Mouse (Mus musculus): ENCODE data around the gene Gm11437. TPM values are rescaled to one million over a fixed set of nuclear protein-coding genes. Genes with fewer than 3 reads are reported as not detected.

The Gm11437 gene
- polyA plus RNA-seq (2012; rRNA removed), result not detected in 2 replicates

DNA sequence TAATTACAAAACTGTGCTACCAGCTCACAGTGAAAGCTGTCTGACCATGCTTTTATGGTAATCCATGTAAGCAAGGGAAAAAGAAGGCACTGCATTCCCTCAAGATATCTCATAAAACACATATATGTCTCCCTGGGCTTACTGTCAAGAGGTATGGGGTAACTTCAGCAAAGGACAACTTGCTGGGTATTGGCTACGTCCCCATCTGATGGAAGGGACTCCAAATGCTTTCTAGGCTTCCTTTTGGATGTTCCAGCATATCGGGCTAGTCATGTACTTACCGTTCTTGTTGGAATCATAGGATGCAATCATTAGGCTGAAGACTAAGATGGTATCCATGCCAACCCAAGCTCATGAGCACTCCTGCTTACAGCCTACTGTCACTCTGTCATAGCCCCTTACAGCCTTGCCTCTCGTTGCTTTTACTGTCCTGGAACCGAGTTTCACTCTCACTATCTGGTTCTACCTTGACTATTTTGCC, at the start of gene Gm11437:
TSS of gene Gm11437 (minus strand) at position 431 of the 481 bp plus-strand sequence.
- Histone ChIP-seq H3K27ac (ENCODE audit: control insufficient read depth, insufficient read depth, low read depth, low read length) (no peak within 1 kb of the TSS), H3K27me3 (ENCODE audit: control insufficient read depth, insufficient read depth, low read length) (no peaks in the 10 kb centered on the region), H3K36me3 (ENCODE audit: control insufficient read depth, insufficient read depth, low read length) (no peaks in the 10 kb centered on the region), H3K4me3 (ENCODE audit: control insufficient read depth, low read depth, low read length) (no peak within 1 kb of the TSS), H3K4me1 (ENCODE audit: control insufficient read depth, insufficient read depth, low read length) (no peaks in the 10 kb centered on the region)
- TF ChIP-seq CTCF (IDR thresholded peaks at IDR 0.05; ENCODE audit: control insufficient read depth, insufficient read depth, insufficient replicate concordance, low read depth, low read length) (no peak), POLR2A (IDR thresholded peaks at IDR 0.05; ENCODE audit: control insufficient read depth, low read depth, low read length) (no peak)

DNA sequence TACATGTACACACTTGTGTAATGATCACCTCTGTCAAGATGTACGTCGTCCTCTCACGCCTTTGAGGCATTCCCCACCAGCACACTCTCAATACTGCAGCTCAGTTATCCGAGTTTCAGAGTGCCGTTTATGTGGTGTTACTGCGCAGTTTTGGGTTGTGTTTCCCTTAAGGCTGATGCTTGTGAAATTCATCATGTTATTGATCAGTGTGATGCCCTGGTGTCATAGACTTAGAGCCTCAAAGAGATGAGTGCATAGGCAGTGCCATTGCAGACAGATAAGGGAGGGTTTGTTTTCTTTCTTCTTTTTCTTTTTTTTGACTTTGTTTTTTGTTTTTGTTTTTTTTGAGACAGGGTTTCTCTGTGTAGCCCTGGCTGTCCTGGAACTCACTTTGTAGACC, 43.6 kb upstream of the Gm11437 start:
- TF ChIP-seq CTCF (IDR thresholded peaks at IDR 0.05; ENCODE audit: control insufficient read depth, insufficient read depth, insufficient replicate concordance, low read depth, low read length), result no peak
- no peak for TF ChIP-seq POLR2A (IDR thresholded peaks at IDR 0.05; ENCODE audit: control insufficient read depth, low read depth, low read length)
- Histone ChIP-seq H3K27me3 (ENCODE audit: control insufficient read depth, insufficient read depth, low read length) (no peaks in the 10 kb centered on the region), H3K36me3 (ENCODE audit: control insufficient read depth, insufficient read depth, low read length) (no peaks in the 10 kb centered on the region), H3K4me1 (ENCODE audit: control insufficient read depth, insufficient read depth, low read length) (no peaks in the 10 kb centered on the region; the same call in 1 of the 2 replicates), H3K27ac (ENCODE audit: control insufficient read depth, insufficient read depth, low read depth, low read length) (no peak overlapping the region), H3K4me3 (ENCODE audit: control insufficient read depth, low read depth, low read length) (no peak overlapping the region)

DNA sequence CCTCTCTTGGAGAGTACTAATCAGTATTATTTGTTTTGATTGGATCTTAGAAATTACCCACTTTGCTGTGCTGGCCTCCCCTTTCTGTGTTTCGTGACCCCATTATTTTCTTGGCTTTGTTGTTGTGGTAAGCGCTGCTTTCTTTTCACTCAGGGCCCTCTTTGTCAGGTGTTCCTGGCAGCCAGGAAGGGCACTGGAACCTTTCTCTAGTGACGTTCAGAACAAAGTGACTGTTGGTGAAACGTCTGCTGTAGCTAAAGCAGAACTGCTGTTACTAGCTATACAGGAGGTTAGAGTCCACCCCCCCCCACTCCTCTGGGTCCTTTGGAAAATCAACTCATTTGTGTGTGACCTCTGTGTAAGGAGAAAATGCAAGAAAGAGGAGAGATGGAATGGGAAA, 38.5 kb upstream of the Gm11437 start:
- Histone ChIP-seq H3K36me3 (ENCODE audit: control insufficient read depth, insufficient read depth, low read length) (no peaks in the 10 kb centered on the region), H3K4me1 (ENCODE audit: control insufficient read depth, insufficient read depth, low read length) (no peaks in the 10 kb centered on the region; the same call in 1 of the 2 replicates), H3K4me3 (ENCODE audit: control insufficient read depth, low read depth, low read length) (no peak overlapping the region), H3K27ac (ENCODE audit: control insufficient read depth, insufficient read depth, low read depth, low read length) (peak overlapping the region; percentile 4; the same call in 1 of the 2 replicates), H3K27me3 (ENCODE audit: control insufficient read depth, insufficient read depth, low read length) (no peaks in the 10 kb centered on the region)
- no peak for TF ChIP-seq POLR2A (IDR thresholded peaks at IDR 0.05; ENCODE audit: control insufficient read depth, low read depth, low read length)
- no peak for TF ChIP-seq CTCF (IDR thresholded peaks at IDR 0.05; ENCODE audit: control insufficient read depth, insufficient read depth, insufficient replicate concordance, low read depth, low read length)

DNA sequence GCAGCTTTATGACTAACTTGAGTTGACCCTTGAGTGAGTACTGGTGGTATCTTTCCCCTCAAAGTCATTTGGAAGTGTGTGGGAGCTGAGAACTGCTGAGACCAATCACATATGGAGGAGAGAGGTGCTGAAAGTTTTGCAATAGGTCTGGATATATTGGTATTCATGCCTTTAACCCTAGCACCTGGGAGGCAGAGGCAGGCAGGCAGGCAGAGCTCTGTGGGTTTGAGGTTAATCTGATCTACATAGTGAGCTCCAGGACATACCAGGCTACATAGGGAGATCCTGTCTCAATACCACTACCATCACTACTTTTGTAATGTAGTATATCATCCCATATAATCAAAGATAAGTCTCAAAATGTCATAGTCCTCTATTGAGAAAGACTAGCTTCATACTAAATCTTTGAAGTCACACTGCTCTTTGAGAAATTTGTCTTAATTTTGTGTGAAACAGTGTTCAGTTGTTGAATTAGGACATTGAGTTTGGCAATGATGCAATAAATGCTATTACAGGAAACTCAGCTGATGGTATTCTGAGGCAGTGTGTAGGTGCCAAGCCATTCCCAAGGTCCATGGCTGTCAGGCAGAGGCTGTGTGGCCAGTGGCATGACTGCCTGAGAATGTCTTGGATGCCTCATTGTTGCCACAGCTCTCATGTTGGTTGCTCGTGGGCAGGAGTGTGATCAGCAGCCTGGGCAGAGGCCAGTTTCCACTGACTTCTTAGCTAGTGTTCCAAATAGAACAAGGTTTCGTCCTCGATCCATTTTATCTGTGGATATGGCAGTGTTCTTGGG, 30.5 kb upstream of the Gm11437 start:
- no peak for TF ChIP-seq CTCF (IDR thresholded peaks at IDR 0.05; ENCODE audit: control insufficient read depth, insufficient read depth, insufficient replicate concordance, low read depth, low read length)
- no peak for TF ChIP-seq POLR2A (IDR thresholded peaks at IDR 0.05; ENCODE audit: control insufficient read depth, low read depth, low read length)
- Histone ChIP-seq H3K27me3 (ENCODE audit: control insufficient read depth, insufficient read depth, low read length) (no peaks in the 10 kb centered on the region), H3K4me3 (ENCODE audit: control insufficient read depth, low read depth, low read length) (no peak overlapping the region), H3K36me3 (ENCODE audit: control insufficient read depth, insufficient read depth, low read length) (no peaks in the 10 kb centered on the region; the same call in 1 of the 2 replicates), H3K27ac (ENCODE audit: control insufficient read depth, insufficient read depth, low read depth, low read length) (no peak overlapping the region), H3K4me1 (ENCODE audit: control insufficient read depth, insufficient read depth, low read length) (no peaks in the 10 kb centered on the region)

DNA sequence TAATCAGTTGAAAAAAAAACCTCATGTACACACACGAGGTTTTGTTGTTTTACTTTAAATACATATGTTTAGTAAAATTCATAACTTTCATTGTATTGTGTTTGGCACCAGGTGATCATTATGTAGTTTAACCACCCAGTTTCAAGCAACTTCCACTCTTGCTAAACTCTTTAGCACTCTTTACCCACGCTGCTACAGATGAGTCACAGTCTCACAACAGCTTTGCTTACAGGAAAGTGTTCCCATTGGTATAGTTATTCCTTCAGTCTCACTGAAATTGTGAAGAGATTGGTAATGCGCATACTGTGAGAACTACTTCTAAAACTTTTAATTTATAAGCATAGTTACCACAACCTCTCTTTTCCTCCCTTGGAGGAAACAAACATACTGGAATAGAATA, 27.5 kb upstream of the Gm11437 start:
- no peak overlapping the region for H3K4me3 ChIP-seq (ENCODE audit: control insufficient read depth, low read depth, low read length)
- no peaks in the 10 kb centered on the region for H3K4me1 ChIP-seq (ENCODE audit: control insufficient read depth, insufficient read depth, low read length)
- H3K27me3 ChIP-seq (ENCODE audit: control insufficient read depth, insufficient read depth, low read length), result no peaks in the 10 kb centered on the region
- TF ChIP-seq POLR2A (IDR thresholded peaks at IDR 0.05; ENCODE audit: control insufficient read depth, low read depth, low read length) (no peak), CTCF (IDR thresholded peaks at IDR 0.05; ENCODE audit: control insufficient read depth, insufficient read depth, insufficient replicate concordance, low read depth, low read length) (no peak)
- H3K36me3 ChIP-seq (ENCODE audit: control insufficient read depth, insufficient read depth, low read length), result no peaks in the 10 kb centered on the region; the same call in 1 of the 2 replicates
- no peak overlapping the region for H3K27ac ChIP-seq (ENCODE audit: control insufficient read depth, insufficient read depth, low read depth, low read length)

DNA sequence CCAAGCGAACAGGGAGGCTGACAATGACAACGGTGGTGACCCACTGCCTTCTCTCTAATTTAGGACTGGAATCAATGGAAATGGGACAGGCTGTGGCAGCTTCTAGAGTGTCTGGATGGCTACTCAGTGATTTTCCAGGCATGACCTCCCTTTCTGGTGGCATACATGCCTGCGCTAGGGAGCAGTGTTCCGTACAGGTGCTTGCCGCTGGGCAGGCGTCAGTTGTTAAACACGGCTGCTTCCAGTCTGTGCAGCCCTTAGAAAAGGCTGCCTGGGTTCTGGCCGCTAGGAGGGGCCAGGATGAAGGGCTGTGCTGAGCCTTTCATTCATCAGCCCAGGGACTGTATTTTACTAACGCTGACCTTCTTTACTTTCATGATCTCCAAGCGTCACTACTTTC, 26.0 kb upstream of the Gm11437 start:
- Histone ChIP-seq H3K27ac (ENCODE audit: control insufficient read depth, insufficient read depth, low read depth, low read length) (no peak overlapping the region), H3K27me3 (ENCODE audit: control insufficient read depth, insufficient read depth, low read length) (no peaks in the 10 kb centered on the region), H3K4me3 (ENCODE audit: control insufficient read depth, low read depth, low read length) (no peak overlapping the region), H3K4me1 (ENCODE audit: control insufficient read depth, insufficient read depth, low read length) (no peaks in the 10 kb centered on the region), H3K36me3 (ENCODE audit: control insufficient read depth, insufficient read depth, low read length) (no peaks in the 10 kb centered on the region; the same call in 1 of the 2 replicates)
- TF ChIP-seq CTCF (IDR thresholded peaks at IDR 0.05; ENCODE audit: control insufficient read depth, insufficient read depth, insufficient replicate concordance, low read depth, low read length) (no peak), POLR2A (IDR thresholded peaks at IDR 0.05; ENCODE audit: control insufficient read depth, low read depth, low read length) (no peak)

DNA sequence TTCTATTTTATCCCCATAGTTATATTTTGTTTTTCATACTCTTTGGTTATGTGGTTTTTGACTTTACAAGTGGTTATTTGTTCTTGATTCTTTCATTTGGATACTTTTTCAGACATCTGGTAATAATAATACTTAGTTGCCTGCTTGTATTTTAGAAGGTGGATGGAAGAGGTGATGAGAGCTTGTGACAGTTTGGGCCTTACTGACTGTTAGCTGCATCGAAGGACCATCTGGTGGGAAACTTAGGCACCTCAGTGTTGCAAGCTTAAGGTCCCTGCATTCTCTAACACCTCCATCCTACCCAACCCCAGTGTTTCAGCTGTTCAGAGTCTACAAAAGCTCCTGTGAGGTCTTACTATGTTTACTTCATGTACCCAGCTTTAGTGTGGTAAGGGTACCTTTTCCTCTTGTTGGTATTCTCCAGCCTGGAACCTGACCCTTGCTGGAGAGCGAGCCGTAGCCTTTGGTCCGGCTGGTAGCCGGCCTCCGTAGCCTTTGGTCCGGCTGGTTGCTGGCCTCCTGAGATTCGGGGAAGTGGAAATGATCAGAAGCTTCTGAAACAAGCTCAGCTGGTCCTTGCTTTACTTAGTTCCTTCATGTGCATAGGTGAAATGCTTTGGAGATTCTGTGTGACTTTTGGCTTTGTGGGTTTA, 23.4 kb upstream of the Gm11437 start:
- Histone ChIP-seq H3K4me1 (ENCODE audit: control insufficient read depth, insufficient read depth, low read length) (no peaks in the 10 kb centered on the region), H3K27ac (ENCODE audit: control insufficient read depth, insufficient read depth, low read depth, low read length) (no peak overlapping the region), H3K27me3 (ENCODE audit: control insufficient read depth, insufficient read depth, low read length) (no peaks in the 10 kb centered on the region), H3K36me3 (ENCODE audit: control insufficient read depth, insufficient read depth, low read length) (no peaks in the 10 kb centered on the region), H3K4me3 (ENCODE audit: control insufficient read depth, low read depth, low read length) (no peak overlapping the region)
- no peak for TF ChIP-seq CTCF (IDR thresholded peaks at IDR 0.05; ENCODE audit: control insufficient read depth, insufficient read depth, insufficient replicate concordance, low read depth, low read length)
- no peak for TF ChIP-seq POLR2A (IDR thresholded peaks at IDR 0.05; ENCODE audit: control insufficient read depth, low read depth, low read length)
